Mouse (Mus musculus): ENCODE results near the gene Slc37a1. TPM values are rescaled to one million over a fixed set of nuclear protein-coding genes. Genes with fewer than 3 reads are reported as not detected.
"Not testable (repeated sequence)": the region's sequence is repeated elsewhere in the genome, so short reads cannot be mapped to it uniquely, and the experiment has no call there.

Gene Slc37a1
- polyA plus RNA-seq, 1 experiment from 2014 or later = 6.9 TPM

DNA sequence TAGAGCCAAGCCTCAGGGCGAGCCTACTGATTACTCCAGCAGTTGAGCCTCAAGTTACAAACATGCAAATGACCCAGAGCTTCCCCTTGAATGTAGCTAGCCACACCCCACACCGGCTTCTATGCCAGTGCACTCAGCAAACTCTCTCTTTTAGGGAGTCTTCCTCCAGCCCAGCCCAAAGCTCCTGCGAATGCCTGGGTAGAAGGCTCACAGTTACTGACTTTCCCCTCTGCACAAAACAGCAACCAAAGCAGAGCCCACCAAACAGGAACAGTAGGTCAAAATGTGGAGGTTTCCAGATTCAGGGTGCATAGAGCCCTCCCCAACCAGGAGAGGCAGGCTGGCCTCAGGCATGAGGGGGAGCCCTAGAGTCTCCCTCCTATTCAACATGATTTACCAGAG, 21.4 kb upstream of the Slc37a1 start:
- H3K4me2 ChIP-seq (ENCODE audit: low read length) = no peak overlapping the region
- H3K9me3 ChIP-seq (replicated peaks; ENCODE audit: control insufficient read depth, low read length) = no peaks in the 10 kb centered on the region
- ATAC-seq (no peak), DNase-seq (ENCODE audit: low spot score) (no peak)
- H3K9ac ChIP-seq (ENCODE audit: low read length) = no peak overlapping the region
- no peak overlapping the region for H3K27ac ChIP-seq (ENCODE audit: low read depth, low read length)
- WGBS = 23% methylated on average over 3 of the region's 3 CpGs
- H3K4me1 ChIP-seq (ENCODE audit: control insufficient read depth, insufficient read depth, low read length) = no peaks in the 10 kb centered on the region
- no peaks in the 10 kb centered on the region for H3K36me3 ChIP-seq (ENCODE audit: control insufficient read depth, insufficient read depth, low read length)
- no peaks in the 10 kb centered on the region for H3K27me3 ChIP-seq (replicated peaks; ENCODE audit: control insufficient read depth, insufficient read depth, low read length)
- no peak overlapping the region for H3K4me3 ChIP-seq (ENCODE audit: low read depth, low read length)

DNA sequence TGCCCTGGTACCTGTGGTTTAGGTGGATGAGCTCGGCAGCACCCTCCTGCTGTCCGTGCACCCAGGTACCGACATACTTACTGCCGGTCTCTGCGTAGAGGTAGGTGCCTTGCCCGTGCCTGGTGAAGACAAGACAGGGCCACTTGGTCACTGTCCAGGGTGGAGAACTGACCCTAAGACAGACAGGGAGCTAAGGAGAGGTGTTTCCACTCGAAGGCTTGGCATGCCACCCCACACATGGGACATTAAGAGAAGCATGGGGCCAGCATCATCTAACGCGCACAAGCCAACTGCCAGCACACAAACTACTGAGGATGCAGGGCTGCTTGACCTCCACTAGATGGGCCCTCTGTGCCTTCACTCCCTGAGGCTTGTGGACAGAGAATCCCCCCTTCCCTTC, 20.8 kb upstream of the Slc37a1 start:
- Histone ChIP-seq H3K4me3 (ENCODE audit: low read depth, low read length) (no peak overlapping the region), H3K27ac (ENCODE audit: low read depth, low read length) (no peak overlapping the region), H3K9ac (ENCODE audit: low read length) (no peak overlapping the region), H3K4me1 (ENCODE audit: control insufficient read depth, insufficient read depth, low read length) (no peaks in the 10 kb centered on the region), H3K36me3 (ENCODE audit: control insufficient read depth, insufficient read depth, low read length) (no peaks in the 10 kb centered on the region), H3K4me2 (ENCODE audit: low read length) (no peak overlapping the region), H3K27me3 (replicated peaks; ENCODE audit: control insufficient read depth, insufficient read depth, low read length) (no peaks in the 10 kb centered on the region), H3K9me3 (replicated peaks; ENCODE audit: control insufficient read depth, low read length) (no peaks in the 10 kb centered on the region)
- no peak for DNase-seq (ENCODE audit: low spot score)
- no peak for ATAC-seq
- 93% methylated on average over 9 of the region's 9 CpGs for WGBS

DNA sequence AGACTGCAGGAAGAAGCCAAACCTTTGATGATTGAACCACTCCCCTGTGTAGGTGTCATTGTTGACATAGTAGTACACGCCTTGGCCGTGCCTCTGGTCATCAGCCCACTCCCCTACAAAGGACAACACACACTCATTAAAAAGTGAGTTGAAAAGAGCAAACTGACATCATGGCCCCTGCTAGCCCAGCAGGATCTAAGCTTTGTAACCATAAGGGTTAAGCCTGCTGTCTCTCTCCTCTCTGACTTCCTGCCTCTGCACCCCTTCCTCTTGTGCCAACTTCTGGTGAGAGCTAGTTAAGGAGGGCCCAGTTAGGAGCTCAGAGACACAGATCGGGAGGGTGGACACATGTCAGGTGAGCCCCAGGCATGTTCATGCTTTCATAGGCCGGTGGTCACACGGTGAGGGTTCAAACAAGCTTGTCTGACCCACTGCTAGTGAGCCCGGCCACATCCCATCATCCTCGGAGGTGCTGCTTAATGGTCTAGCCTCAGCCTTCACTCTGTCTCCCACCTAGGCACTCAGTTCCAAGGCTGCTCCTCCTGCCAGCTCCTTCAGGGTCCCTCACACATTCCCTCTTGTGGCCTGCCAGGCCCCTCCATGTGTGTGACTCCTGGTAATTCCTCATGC, 20.2 kb upstream of the Slc37a1 start:
- H3K27ac ChIP-seq (ENCODE audit: low read depth, low read length) = no peak overlapping the region
- H3K36me3 ChIP-seq (ENCODE audit: control insufficient read depth, insufficient read depth, low read length) = no peaks in the 10 kb centered on the region
- no peak overlapping the region for H3K9ac ChIP-seq (ENCODE audit: low read length)
- H3K27me3 ChIP-seq (replicated peaks; ENCODE audit: control insufficient read depth, insufficient read depth, low read length) = no peaks in the 10 kb centered on the region
- H3K9me3 ChIP-seq (replicated peaks; ENCODE audit: control insufficient read depth, low read length) = no peaks in the 10 kb centered on the region
- DNase-seq (ENCODE audit: low spot score) (no peak), ATAC-seq (no peak)
- no peak overlapping the region for H3K4me3 ChIP-seq (ENCODE audit: low read depth, low read length)
- WGBS = 87% methylated on average over 7 of the region's 7 CpGs
- H3K4me1 ChIP-seq (ENCODE audit: control insufficient read depth, insufficient read depth, low read length) = no peaks in the 10 kb centered on the region
- no peak overlapping the region for H3K4me2 ChIP-seq (ENCODE audit: low read length)

DNA sequence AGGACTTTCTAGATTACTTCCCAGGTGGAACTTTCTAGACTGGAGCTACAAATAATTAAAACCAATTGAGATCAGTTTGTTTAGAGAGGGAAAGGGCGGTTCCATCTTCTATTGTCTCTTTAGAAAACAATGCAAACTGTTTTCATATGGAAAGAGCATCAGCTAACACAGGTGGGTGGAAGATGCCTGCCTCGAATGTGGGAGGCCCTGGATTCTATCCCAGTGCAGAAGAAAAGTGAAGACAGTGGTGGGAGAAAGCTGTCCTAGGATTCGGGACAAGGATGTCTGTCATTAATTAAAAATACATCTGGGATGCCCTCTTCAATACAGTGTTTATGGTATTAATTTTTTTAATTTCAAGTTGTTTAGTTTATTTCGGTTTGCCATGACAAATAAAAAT, 19.5 kb upstream of the Slc37a1 start:
- WGBS = 76% methylated on average over 4 of the region's 4 CpGs
- ATAC-seq = no peak

DNA sequence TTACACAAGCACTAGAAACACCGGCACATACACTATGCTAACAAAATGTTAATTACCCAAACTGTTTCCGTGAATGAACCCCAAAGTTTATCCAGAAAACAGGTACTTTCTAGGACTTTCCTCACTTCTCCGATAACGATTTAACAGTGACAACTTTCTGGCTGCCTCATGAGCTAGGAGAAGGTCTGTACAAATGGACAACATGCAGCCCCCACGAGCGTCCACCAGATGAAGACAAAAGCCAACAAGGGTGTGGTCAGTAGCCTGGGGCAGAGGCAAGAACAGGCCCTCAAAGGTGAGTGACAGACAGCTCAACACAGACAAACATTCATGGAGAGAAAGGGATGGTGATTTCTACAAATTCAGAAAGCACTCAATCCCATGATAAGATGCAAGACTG, 19.0 kb upstream of the Slc37a1 start:
- H3K4me2 ChIP-seq (ENCODE audit: low read length) = no peak overlapping the region
- DNase-seq (ENCODE audit: low spot score) (no peak), ATAC-seq (no peak)
- H3K27me3 ChIP-seq (replicated peaks; ENCODE audit: control insufficient read depth, insufficient read depth, low read length) = no peaks in the 10 kb centered on the region
- no peaks in the 10 kb centered on the region for H3K36me3 ChIP-seq (ENCODE audit: control insufficient read depth, insufficient read depth, low read length)
- H3K9ac ChIP-seq (ENCODE audit: low read length) = no peak overlapping the region
- no peak overlapping the region for H3K27ac ChIP-seq (ENCODE audit: low read depth, low read length)
- no peak overlapping the region for H3K4me3 ChIP-seq (ENCODE audit: low read depth, low read length)
- H3K4me1 ChIP-seq (ENCODE audit: control insufficient read depth, insufficient read depth, low read length) = no peaks in the 10 kb centered on the region
- H3K9me3 ChIP-seq (replicated peaks; ENCODE audit: control insufficient read depth, low read length) = no peaks in the 10 kb centered on the region
- 82% methylated on average over 6 of the region's 6 CpGs for WGBS

More for the DNA sequence above, 19.5 kb upstream of the Slc37a1 start:
- no peak overlapping the region for H3K27ac ChIP-seq (ENCODE audit: low read depth, low read length)
- no peak overlapping the region for H3K9ac ChIP-seq (ENCODE audit: low read length)
- no peak overlapping the region for H3K4me3 ChIP-seq (ENCODE audit: low read depth, low read length)
- H3K27me3 ChIP-seq (replicated peaks; ENCODE audit: control insufficient read depth, insufficient read depth, low read length) = no peaks in the 10 kb centered on the region
- H3K4me1 ChIP-seq (ENCODE audit: control insufficient read depth, insufficient read depth, low read length) = no peaks in the 10 kb centered on the region
- H3K9me3 ChIP-seq (replicated peaks; ENCODE audit: control insufficient read depth, low read length) = no peaks in the 10 kb centered on the region
- no peak for DNase-seq (ENCODE audit: low spot score)
- H3K36me3 ChIP-seq (ENCODE audit: control insufficient read depth, insufficient read depth, low read length) = no peaks in the 10 kb centered on the region
- H3K4me2 ChIP-seq (ENCODE audit: low read length) = no peak overlapping the region

DNA sequence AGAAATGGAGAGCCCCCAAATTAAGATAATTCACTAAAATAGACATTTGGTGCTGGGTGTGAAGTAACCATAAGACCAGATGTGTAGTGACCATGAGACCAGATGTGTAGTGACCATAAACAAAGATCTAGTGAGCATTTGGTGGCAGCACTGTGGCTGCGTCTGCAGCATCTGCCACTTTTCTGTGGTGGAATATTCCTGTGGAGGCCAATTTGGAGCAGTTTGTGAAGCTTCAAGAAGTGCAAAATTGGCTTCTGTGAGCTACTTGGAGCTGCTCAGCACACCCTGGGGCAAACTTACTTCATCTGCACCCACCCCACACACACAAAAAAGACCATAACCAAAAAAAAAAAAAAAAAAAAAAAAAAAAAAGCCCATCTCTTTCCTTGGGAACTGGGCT, 18.6 kb upstream of the Slc37a1 start:
- Histone ChIP-seq H3K4me3 (ENCODE audit: low read depth, low read length) (no peak overlapping the region), H3K27me3 (replicated peaks; ENCODE audit: control insufficient read depth, insufficient read depth, low read length) (no peaks in the 10 kb centered on the region), H3K4me2 (ENCODE audit: low read length) (no peak overlapping the region), H3K9ac (ENCODE audit: low read length) (no peak overlapping the region), H3K27ac (ENCODE audit: low read depth, low read length) (no peak overlapping the region), H3K36me3 (ENCODE audit: control insufficient read depth, insufficient read depth, low read length) (no peaks in the 10 kb centered on the region), H3K4me1 (ENCODE audit: control insufficient read depth, insufficient read depth, low read length) (no peaks in the 10 kb centered on the region), H3K9me3 (replicated peaks; ENCODE audit: control insufficient read depth, low read length) (no peaks in the 10 kb centered on the region)
- DNase-seq (ENCODE audit: low spot score) = no peak
- no peak for ATAC-seq
- 96% methylated on average over 1 of the region's 1 CpGs for WGBS

DNA sequence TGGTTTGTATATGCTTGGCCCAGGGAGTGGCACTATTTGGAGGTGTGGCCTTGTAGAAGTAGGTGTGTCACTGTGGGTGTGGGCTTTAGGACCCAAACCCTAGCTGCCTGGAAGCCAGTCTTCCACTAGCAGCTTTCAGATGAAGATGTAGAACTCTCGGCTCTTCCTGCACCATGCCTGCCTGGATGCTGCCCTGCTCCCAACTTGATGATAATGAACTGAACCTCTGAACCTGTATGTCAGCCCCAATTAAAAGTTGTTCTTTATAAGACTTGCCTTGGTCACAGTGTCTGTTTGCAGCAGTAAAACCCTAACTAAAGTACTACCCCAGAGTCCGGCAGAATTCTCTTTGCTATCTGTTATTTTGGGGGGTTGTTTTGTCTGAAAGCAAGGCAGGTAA, 16.8 kb upstream of the Slc37a1 start:
- no peaks in the 10 kb centered on the region for H3K4me1 ChIP-seq (ENCODE audit: control insufficient read depth, insufficient read depth, low read length)

DNA sequence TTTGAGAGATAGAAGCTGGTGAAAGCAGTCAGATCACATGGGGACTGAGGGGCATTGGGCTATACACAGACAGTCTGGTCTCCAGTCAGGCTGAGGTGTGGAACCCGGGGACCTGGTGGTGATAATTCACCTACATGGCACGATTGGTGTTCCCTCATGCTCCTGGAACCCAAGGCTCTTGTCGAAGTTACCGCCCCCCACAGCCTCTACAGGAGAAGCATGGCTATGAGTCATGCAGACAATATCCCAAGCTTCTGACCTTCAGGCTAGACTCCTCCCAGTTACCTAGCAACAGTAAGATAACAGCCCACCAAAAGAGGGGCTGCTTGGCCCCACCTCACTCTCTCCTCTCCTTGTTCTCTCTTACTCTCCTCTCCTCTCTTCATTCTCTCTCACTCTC, 16.3 kb upstream of the Slc37a1 start:
- Histone ChIP-seq H3K9me3 (replicated peaks; ENCODE audit: control insufficient read depth, low read length) (no peaks in the 10 kb centered on the region), H3K4me1 (ENCODE audit: control insufficient read depth, insufficient read depth, low read length) (no peaks in the 10 kb centered on the region), H3K27ac (ENCODE audit: low read depth, low read length) (no peak overlapping the region), H3K4me3 (ENCODE audit: low read depth, low read length) (no peak overlapping the region), H3K36me3 (ENCODE audit: control insufficient read depth, insufficient read depth, low read length) (no peaks in the 10 kb centered on the region), H3K9ac (ENCODE audit: low read length) (no peak overlapping the region), H3K4me2 (ENCODE audit: low read length) (no peak overlapping the region), H3K27me3 (replicated peaks; ENCODE audit: control insufficient read depth, insufficient read depth, low read length) (no peaks in the 10 kb centered on the region)
- 90% methylated on average over 4 of the region's 4 CpGs for WGBS
- no peak for DNase-seq (ENCODE audit: low spot score)
- no peak for ATAC-seq

More for the DNA sequence above, 16.8 kb upstream of the Slc37a1 start:
- H3K36me3 ChIP-seq (ENCODE audit: control insufficient read depth, insufficient read depth, low read length) = no peaks in the 10 kb centered on the region
- WGBS = 88% methylated on average over 2 of the region's 2 CpGs
- H3K4me2 ChIP-seq (ENCODE audit: low read length) = no peak overlapping the region
- H3K4me3 ChIP-seq (ENCODE audit: low read depth, low read length) = no peak overlapping the region
- DNase-seq (ENCODE audit: low spot score) = no peak
- H3K27ac ChIP-seq (ENCODE audit: low read depth, low read length) = no peak overlapping the region
- H3K9me3 ChIP-seq (replicated peaks; ENCODE audit: control insufficient read depth, low read length) = no peaks in the 10 kb centered on the region
- no peak overlapping the region for H3K9ac ChIP-seq (ENCODE audit: low read length)
- H3K27me3 ChIP-seq (replicated peaks; ENCODE audit: control insufficient read depth, insufficient read depth, low read length) = no peaks in the 10 kb centered on the region
- ATAC-seq = no peak

DNA sequence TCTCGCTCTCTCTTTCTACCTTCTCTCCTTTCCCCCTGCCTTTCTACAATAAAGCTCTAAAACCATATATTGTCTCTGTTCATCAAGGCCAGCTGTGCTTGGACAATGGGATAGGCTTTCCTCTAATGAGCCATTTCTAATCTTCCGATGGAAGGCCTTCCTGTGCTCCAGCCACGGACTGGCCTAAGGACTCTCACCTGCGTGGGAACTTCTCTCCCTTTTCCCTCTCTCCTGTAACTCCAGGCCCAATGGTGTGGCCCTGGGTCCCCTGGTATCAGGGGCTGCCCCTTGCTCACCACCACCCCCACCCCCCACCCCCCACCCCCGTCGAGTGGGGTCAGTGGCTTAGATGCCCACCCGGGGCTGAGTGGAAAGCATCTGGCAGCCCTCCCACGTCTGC, 15.9 kb upstream of the Slc37a1 start:
- H3K9ac ChIP-seq (ENCODE audit: low read length); H3K4me2 ChIP-seq (ENCODE audit: low read length); H3K4me3 ChIP-seq (ENCODE audit: low read depth, low read length); H3K36me3 ChIP-seq (ENCODE audit: control insufficient read depth, insufficient read depth, low read length); H3K9me3 ChIP-seq (replicated peaks; ENCODE audit: control insufficient read depth, low read length); H3K27ac ChIP-seq (ENCODE audit: low read depth, low read length); H3K4me1 ChIP-seq (ENCODE audit: control insufficient read depth, insufficient read depth, low read length); H3K27me3 ChIP-seq (replicated peaks; ENCODE audit: control insufficient read depth, insufficient read depth, low read length); ATAC-seq; DNase-seq (ENCODE audit: low spot score): not testable (repeated sequence)
- 77% methylated on average over 8 of the region's 8 CpGs for WGBS

Data from forebrain, embryonic 14.5 days (tissue).